Mouse (Mus musculus) layer of hippocampus, adult 18-20 months (tissue): ENCODE results near the gene Coro2a. TPM values are rescaled to one million over a fixed set of nuclear protein-coding genes. Genes with fewer than 3 reads are reported as not detected.

Source experiments
- DNase-seq, 2 experiments: peaks; one replicate each; pipeline ENCODE4 v3.0.0; 2022; ENCODE audit warnings: low spot score in 2 of 2
- total RNA-seq, 2 experiments: library from RNA; stranded (reverse); gene quantifications; 2 replicates each; pipeline ENCODE4 v1.2.3; 2021

Coro2a gene
- total RNA-seq, 2 experiments from 2014 or later, result 14.9 to 16.3 TPM

GRCm38 (mm10) chr4:46560069-46560705, 41.8 kb downstream of the Coro2a start:
- no peak for DNase-seq

- no peak for DNase-seq
These were observed 43.0 kb downstream of the Coro2a start for GRCm38 (mm10) chr4:46558672-46559667.

GRCm38 (mm10) chr4:46556933-46557332, 45.1 kb downstream of the Coro2a start:
- no peak for DNase-seq

GRCm38 (mm10) chr4:46555762-46556161, 46.2 kb downstream of the Coro2a start:
- DNase-seq, result no peak

- no peak for DNase-seq
These were observed 47.5 kb downstream of the Coro2a start for GRCm38 (mm10) chr4:46554295-46555069.

GRCm38 (mm10) chr4:46553864-46554263, 48.1 kb downstream of the Coro2a start:
- no peak for DNase-seq

- DNase-seq, result no peak
These were observed 51.6 kb downstream of the Coro2a start for GRCm38 (mm10) chr4:46550406-46550805.

- no peak for DNase-seq
These were observed 52.0 kb downstream of the Coro2a start for GRCm38 (mm10) chr4:46549979-46550378.

GRCm38 (mm10) chr4:46546709-46547108, 55.3 kb downstream of the Coro2a start:
- DNase-seq, result no peak

GRCm38 (mm10) chr4:46545498-46545897, 56.5 kb downstream of the Coro2a start:
- DNase-seq, result no peak

GRCm38 (mm10) chr4:46544313-46544712, 57.7 kb downstream of the Coro2a start:
- no peak for DNase-seq

GRCm38 (mm10) chr4:46543366-46544050, 58.5 kb downstream of the Coro2a start:
- no peak for DNase-seq

- no peak for DNase-seq
These were observed 60.3 kb downstream of the Coro2a start for GRCm38 (mm10) chr4:46541707-46542106.

GRCm38 (mm10) chr4:46539167-46539566, 62.8 kb downstream of the Coro2a start:
- no peak for DNase-seq

GRCm38 (mm10) chr4:46535840-46536361, 66.1 kb downstream of the Coro2a start, which contains the start of gene Trim14:
Gene Trim14, minus strand, starts transcription at chr4:46536141.
- DNase-seq, result no peak

GRCm38 (mm10) chr4:46535094-46535830, 66.7 kb downstream of the Coro2a start:
- no peak for DNase-seq

- no peak for DNase-seq
These were observed 67.9 kb downstream of the Coro2a start for GRCm38 (mm10) chr4:46533934-46534720.

- DNase-seq, result no peak
These were observed 69.1 kb downstream of the Coro2a start for GRCm38 (mm10) chr4:46532926-46533325.

- no peak for DNase-seq
These were observed 69.5 kb downstream of the Coro2a start for GRCm38 (mm10) chr4:46532511-46532910.
